Mouse (Mus musculus) cerebral cortex, adult 2 months (tissue): ENCODE results near the gene Ppp1r14a.

Experiments used
- WGBS: fragments of 180-500 bp; shearing (Covaris S2); methylation state at CpG from one replicate; pipeline ENCODE4 v1.1.7; 2018; 5-methylcytosine and 5-hydroxymethylcytosine counted together

Gene Ppp1r14a

GRCm38 (mm10) chr7:29280801-29281200 lies 8.3 kb upstream of the Ppp1r14a start:
- WGBS: 13% methylated on average over 13 of the region's 13 CpGs

GRCm38 (mm10) chr7:29281201-29282073 lies 7.7 kb upstream of the Ppp1r14a start, which contains the start of gene Spint2:
Gene Spint2, minus strand, starts transcription at chr7:29281912.
- under 1% methylated on average over 80 of the region's 80 CpGs for WGBS

DNA sequence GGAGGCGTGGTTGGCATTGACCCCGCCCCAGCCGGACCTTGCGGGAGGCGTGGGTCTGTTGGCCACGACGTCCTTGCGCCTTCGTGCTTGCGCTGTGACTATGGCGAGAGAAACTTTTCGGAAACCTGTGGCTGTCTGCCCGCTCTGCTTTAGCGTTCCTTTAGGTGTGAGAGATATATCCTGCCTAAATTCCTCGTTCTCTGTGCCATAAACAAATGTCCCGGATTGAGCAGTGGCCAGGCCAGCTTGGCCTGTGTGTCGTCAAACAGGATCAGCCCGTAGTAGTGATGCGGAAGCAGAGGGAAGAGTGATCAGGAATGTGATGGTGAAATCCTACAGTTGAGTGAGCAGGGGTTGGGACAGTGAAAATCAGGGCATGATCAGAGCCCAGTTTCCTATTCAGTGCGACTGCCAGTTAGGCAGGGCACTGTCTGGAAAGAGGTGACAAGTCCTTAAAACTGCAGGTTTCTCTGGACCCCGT lies 7.0 kb upstream of the Ppp1r14a start:
- WGBS: 13% methylated on average over 21 of the region's 21 CpGs

GRCm38 (mm10) chr7:29283876-29284275 lies 5.2 kb upstream of the Ppp1r14a start:
- 88% methylated on average over 4 of the region's 4 CpGs for WGBS

GRCm38 (mm10) chr7:29284523-29284922 lies 4.6 kb upstream of the Ppp1r14a start:
- 97% methylated on average over 6 of the region's 6 CpGs for WGBS

- WGBS: 91% methylated on average over 7 of the region's 7 CpGs
Measured at GRCm38 (mm10) chr7:29287481-29287880, 1.6 kb upstream of the Ppp1r14a start.

GRCm38 (mm10) chr7:29288079-29288478 lies 1.0 kb upstream of the Ppp1r14a start:
- WGBS: 92% methylated on average over 2 of the region's 2 CpGs

- WGBS: 82% methylated on average over 6 of the region's 6 CpGs
Measured at GRCm38 (mm10) chr7:29289856-29290255, 748 bp downstream of the Ppp1r14a start.

- 68% methylated on average over 11 of the region's 11 CpGs for WGBS
Measured at GRCm38 (mm10) chr7:29290691-29291485, 1.8 kb downstream of the Ppp1r14a start.

GRCm38 (mm10) chr7:29291616-29292457 lies 2.7 kb downstream of the Ppp1r14a start:
- 48% methylated on average over 6 of the region's 7 CpGs for WGBS

DNA sequence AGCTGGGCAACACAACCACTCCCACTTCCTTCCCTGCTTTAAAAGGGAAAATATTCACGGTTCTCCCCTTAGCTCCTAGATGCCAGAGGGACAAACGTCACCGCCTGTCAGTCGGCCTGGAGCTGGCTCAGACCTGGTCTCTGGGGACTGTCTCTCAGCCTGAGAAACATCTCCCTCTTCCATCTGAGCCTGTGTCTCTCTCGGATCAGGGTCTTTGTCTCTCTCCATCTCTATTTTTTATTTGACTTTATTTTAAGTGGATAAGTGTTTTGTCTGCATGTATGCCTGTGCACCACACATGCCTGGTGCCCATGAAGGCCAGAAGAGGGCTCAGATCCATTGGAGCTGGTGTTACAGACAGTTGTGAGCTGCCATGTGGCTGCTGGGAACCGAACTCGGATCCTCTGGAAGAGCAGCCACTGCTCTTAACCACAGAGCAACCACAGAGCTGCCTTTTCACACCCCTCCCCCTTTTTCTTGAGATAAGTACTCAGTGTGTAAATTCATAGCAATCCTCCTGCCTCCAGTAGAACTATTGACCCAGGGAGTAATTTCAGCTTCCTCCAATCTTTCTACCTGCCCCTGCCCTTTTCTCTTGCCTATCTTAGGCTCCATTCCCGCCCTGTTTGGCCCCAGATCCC lies 3.5 kb downstream of the Ppp1r14a start:
- 42% methylated on average over 8 of the region's 8 CpGs for WGBS

DNA sequence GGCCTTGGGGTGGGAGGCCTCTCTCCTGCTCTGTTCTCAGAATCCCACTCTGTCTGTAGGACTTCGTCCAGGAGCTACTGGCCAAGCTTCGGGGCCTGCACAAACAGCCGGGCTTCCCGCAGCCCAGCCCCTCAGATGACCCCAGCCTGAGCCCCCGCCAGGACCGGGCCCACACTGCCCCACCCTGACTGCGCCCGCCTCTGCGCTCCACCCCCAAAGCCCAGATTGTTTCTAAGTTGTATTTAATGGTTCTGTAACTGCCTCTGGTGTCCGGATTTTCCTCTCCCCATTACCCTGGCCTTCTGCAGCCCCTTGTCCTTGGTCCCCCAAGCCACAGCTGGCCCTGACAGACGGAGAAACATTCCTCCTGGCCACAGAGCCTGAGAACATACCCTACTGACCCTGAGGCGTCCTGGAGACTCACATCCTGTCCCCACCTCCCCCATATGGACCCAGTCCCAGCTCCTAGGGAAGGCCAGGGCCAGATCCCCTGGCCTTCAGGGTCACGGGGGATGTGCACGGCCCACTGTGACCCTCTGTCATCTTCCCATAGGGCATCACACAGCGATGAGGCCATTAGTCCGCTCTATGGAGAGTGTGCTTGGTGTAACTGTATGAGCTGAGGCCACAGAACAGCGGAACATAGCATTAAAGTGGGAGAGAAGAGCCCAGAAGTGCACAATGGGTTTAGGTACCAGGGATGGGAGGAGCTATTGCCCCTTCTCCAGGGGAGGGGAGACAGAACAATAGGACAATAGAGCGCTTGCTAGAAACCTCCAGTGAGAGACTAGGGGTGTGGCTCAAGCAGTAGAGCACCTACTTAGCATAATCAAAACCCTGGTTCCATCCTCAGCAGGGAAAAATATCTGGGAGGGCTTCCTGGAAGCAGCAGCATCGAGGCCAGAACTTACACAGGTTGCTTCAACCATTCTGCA lies 4.3 kb downstream of the Ppp1r14a start:
- 53% methylated on average over 19 of the region's 19 CpGs for WGBS

- 65% methylated on average over 13 of the region's 13 CpGs for WGBS
Measured at GRCm38 (mm10) chr7:29294111-29294761, 5.1 kb downstream of the Ppp1r14a start.

DNA sequence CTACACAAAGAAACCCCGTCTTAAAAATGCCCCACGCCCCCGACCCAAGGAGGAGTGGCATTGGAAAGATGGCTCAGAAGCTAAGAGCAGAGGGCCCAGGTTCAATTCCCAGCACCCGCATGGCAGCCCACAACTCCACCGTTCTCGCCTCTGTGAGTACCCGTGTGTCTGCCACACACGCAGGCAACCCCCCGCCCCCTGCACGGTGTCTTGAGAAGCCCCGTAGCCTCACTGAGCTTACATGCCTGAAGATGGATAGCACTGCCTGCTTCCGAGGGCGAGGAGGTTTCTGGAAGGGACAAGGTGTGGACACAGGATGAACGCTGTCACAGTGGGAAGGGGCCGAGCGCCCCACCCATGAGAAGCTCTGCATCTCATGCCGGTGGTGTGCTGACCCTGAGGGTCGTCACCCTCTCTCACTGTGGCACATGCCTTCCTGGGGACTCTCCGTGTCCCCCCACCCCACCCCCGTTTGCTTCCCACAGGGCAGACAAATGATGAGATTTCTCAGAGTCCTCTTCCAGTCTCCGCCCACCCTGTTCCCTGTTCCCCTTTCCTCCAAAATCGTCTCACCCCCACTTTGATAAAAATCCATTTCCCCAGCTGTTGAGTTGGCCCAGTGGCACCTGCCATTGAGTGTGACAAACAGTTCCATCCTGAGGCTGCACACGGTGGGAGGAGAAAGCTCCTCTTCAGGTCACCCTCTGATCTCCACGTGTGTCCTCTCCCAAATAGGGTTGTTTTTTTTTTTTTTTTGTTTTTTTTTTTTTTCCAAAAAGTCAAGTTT lies 6.9 kb downstream of the Ppp1r14a start:
- 81% methylated on average over 24 of the region's 24 CpGs for WGBS

DNA sequence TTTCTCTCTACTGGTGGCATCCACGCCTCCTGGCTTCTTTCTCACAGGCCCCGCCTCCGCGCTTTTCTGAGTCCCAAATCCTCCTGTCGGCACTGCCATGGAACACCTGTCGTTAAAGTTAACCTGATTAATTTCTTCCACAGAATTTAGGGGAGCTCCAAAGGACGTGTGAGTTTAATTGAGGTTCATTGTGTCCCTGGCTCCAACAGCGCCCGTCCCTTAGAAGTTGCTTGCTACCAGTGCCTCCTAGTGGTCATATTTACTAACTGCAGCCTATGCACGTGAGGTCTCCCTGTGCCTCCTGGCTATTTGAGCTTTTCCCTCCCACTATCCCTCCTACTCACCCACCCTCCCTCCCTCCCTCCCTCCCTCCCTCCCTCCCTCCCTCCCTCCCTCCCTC lies 7.9 kb downstream of the Ppp1r14a start:
- WGBS: 9% methylated on average over 10 of the region's 10 CpGs

DNA sequence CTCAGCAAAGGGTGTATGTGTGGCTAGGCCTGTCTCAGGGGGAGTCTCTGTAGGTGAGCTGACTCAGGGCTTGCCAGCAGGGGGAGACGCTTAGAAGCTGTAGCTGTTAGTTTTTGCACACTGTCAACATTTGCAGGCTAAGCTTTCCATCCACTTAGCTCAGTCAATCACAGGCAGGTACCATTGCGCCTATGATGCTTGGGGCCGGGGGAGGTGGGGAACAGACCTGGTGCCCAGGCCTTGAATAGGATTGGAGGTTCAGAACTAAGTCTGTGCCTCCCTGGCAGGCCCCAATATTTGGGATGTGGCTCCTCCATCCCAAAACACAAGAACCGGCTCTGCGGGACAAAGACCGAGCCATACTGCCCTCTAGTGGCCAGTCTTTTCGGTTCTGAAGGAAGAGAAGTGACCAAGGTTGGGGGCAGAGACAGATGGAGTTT lies 12.0 kb downstream of the Ppp1r14a start:
- 1% methylated on average over 7 of the region's 7 CpGs for WGBS

- 71% methylated on average over 7 of the region's 7 CpGs for WGBS
Measured at GRCm38 (mm10) chr7:29302641-29303040, 13.5 kb downstream of the Ppp1r14a start.

- under 1% methylated on average over 67 of the region's 67 CpGs for WGBS
Measured at GRCm38 (mm10) chr7:29303738-29304462, 14.8 kb downstream of the Ppp1r14a start, which contains the start of gene Dpf1. Gene Dpf1, plus strand, starts transcription at chr7:29303951.
